Mouse (Mus musculus) stomach, embryonic 14.5 days (tissue): ENCODE measurements around the gene Gm4064. TPM values are rescaled to one million over a fixed set of nuclear protein-coding genes. Genes with fewer than 3 reads are reported as not detected.
"Not testable (repeated sequence)": the region's sequence is repeated elsewhere in the genome, so short reads cannot be mapped to it uniquely, and the experiment has no call there.

ENCODE experiments used
- ATAC-seq: fragments of 200-750 bp; cut with Nextera tagmentation; 2 replicates; pipeline ENCODE4 v1.8.0; 2017; ENCODE audit warnings: low read depth, moderate TSS enrichment; ENCODE audit not compliant: insufficient number of reproducible peaks, insufficient read depth, low FRiP score
- H3K27ac ChIP-seq: fragments of 300-500 bp; sonication (generic); 2 replicates; pipeline ENCODE4 v1.5.1; 2014; ENCODE audit warnings: mild to moderate bottlenecking, low read length, moderate library complexity, mixed read lengths
- H3K27me3 ChIP-seq: fragments of 300-500 bp; sonication (generic); 2 replicates; pipeline ENCODE4 v1.6.1; 2014; ENCODE audit warnings: low read length, control low read depth, mixed read lengths; ENCODE audit not compliant: control insufficient read depth, insufficient read depth
- H3K36me3 ChIP-seq: fragments of 300-500 bp; sonication (generic); 2 replicates; pipeline ENCODE4 v1.6.1; 2014; ENCODE audit warnings: mild to moderate bottlenecking, control low read depth, low read length, moderate library complexity, mixed read lengths; ENCODE audit not compliant: control insufficient read depth, insufficient read depth
- H3K4me1 ChIP-seq: fragments of 300-500 bp; sonication (generic); 2 replicates; pipeline ENCODE4 v1.6.1; 2014; ENCODE audit warnings: low read length, control low read depth, mixed read lengths; ENCODE audit not compliant: control insufficient read depth, insufficient read depth
- H3K4me2 ChIP-seq: fragments of 300-500 bp; sonication (generic); replicated peaks from 2 replicates; pipeline ENCODE4 v1.6.1; 2014; ENCODE audit warnings: low read depth, low read length, control low read depth
- H3K4me3 ChIP-seq: fragments of 300-500 bp; sonication (generic); 2 replicates; pipeline ENCODE4 v1.5.1; 2014; ENCODE audit warnings: low read depth, low read length, control low read depth
- H3K9ac ChIP-seq: fragments of 300-500 bp; sonication (generic); replicated peaks from 2 replicates; pipeline ENCODE4 v1.6.1; 2014; ENCODE audit warnings: low read depth, mild to moderate bottlenecking, control low read depth, low read length, moderate library complexity, mixed read lengths
- H3K9me3 ChIP-seq: fragments of 300-500 bp; sonication (generic); 2 replicates; pipeline ENCODE4 v1.6.1; 2016; ENCODE audit warnings: low read depth, low read length, control low read depth; ENCODE audit not compliant: control insufficient read depth
- WGBS: fragments of 180-500 bp; shearing (Covaris S2); extraction: QIAGEN DNeasy Blood & Tissue Kit; methylation state at CpG from one replicate; pipeline ENCODE4 v1.1.7; 2014; 5-methylcytosine and 5-hydroxymethylcytosine counted together
- polyA plus RNA-seq: library from polyadenylated mRNA; unstranded; fragments of >200 nt; fragmentation: Nextera tagmentation; extraction: Ambion mirVana; gene quantifications from 2 replicates; pipeline ENCODE4 v1.2.1, GENCODE M21; 2014

Gene Gm4064
- not detected in 2 replicates for polyA plus RNA-seq

DNA sequence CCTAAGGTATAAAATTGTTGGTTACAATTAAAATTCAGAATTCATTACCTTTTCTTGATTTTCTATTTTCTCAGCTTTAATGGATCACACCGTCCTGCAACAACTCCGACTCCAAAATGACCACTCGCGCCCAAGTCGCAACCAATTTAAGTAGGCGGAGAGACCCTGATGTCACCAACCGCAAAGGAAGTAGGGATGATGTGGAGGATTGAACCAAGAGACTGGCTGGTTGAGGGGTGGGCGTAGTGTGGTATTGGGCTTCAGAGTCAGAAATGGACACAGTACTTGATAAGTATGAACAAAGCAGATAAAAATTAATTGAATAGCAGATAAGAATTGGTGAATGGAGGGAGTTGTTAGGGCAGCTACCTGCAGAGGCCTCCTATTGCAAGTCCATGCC, at the start of gene Gm4064:
Gene Gm4064, minus strand, starts transcription at position 101 of the 400 bp plus-strand sequence.
- H3K4me1 ChIP-seq, H3K27ac ChIP-seq, ATAC-seq, H3K4me2 ChIP-seq, H3K4me3 ChIP-seq, H3K36me3 ChIP-seq, H3K9me3 ChIP-seq, H3K27me3 ChIP-seq, H3K9ac ChIP-seq: not testable (repeated sequence)
- WGBS = no CpG with 5 or more reads among the region's 8 CpGs

DNA sequence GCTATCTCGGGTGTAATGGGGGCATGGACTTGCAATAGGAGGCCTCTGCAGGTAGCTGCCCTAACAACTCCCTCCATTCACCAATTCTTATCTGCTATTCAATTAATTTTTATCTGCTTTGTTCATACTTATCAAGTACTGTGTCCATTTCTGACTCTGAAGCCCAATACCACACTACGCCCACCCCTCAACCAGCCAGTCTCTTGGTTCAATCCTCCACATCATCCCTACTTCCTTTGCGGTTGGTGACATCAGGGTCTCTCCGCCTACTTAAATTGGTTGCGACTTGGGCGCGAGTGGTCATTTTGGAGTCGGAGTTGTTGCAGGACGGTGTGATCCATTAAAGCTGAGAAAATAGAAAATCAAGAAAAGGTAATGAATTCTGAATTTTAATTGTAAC, 34.4 kb upstream of the Gm4064 start, which contains the start of the genes Rbmy and Gm10256:
Gene Rbmy, plus strand, starts transcription at position 301 of the 400 bp plus-strand sequence.
Gene Gm10256, plus strand, starts transcription at position 320 of the 400 bp plus-strand sequence.
- WGBS = no CpG with 5 or more reads among the region's 9 CpGs
- H3K27ac ChIP-seq, H3K27me3 ChIP-seq, ATAC-seq, H3K4me2 ChIP-seq, H3K36me3 ChIP-seq, H3K4me3 ChIP-seq, H3K9me3 ChIP-seq, H3K9ac ChIP-seq, H3K4me1 ChIP-seq: not testable (repeated sequence)

Other genes with a start within 250 kb of the Gm4064 start
- gene H2al2c, start 197.1 kb downstream of the Gm4064 start, polyA plus RNA-seq = not detected in 2 replicates
- not detected in 2 replicates for gene Sry, start 132.5 kb downstream of the Gm4064 start, polyA plus RNA-seq
- not detected in 2 replicates for gene H2al2b, start 75.5 kb downstream of the Gm4064 start, polyA plus RNA-seq
- not detected in 2 replicates for gene Rbmy, start 34.5 kb upstream of the Gm4064 start, polyA plus RNA-seq
- not detected in 2 replicates for gene Gm10256, start 34.5 kb upstream of the Gm4064 start, polyA plus RNA-seq
- 0.56 TPM in 1 of 2 replicates, not detected in the other for gene Gm10352, start 104.8 kb upstream of the Gm4064 start, polyA plus RNA-seq
- gene Gm29289, start 136.4 kb upstream of the Gm4064 start, polyA plus RNA-seq = not detected in 2 replicates